Mouse (Mus musculus): ENCODE data around the gene Stk39.

DNA sequence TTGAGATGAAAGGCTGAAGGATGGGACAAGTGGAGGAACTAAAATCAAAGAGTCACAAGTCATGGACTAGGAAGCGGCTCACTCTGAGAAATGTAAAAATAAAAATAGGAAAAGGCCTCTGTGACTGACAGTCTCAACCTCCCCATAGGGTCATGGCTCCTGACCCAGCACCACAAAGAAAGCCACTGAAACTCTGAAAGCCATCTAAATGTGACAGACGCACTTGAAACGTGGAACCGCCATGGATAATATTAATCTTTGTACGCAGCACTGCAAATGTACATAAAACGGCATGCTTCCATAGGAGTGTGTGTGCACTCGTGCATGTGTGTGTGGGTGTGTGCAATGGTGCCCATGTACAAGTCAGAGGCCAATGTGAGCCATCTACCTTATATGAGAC is 34.9 kb downstream of the Stk39 start:
- TF ChIP-seq CTCF (IDR thresholded peaks at IDR 0.05; ENCODE audit: insufficient read depth, low read depth, low read length) (no peak), POLR2A (IDR thresholded peaks at IDR 0.05; ENCODE audit: insufficient read depth, low read depth, low read length) (no peak)

Measured in olfactory bulb, adult 2 months (tissue).